Mouse (Mus musculus): ENCODE results near the gene Crybb3. TPM values are rescaled to one million over a fixed set of nuclear protein-coding genes. Genes with fewer than 3 reads are reported as not detected.

Crybb3 gene
- total RNA-seq, 2 experiments from 2014 or later: 1.4 to 1.6 TPM

DNA sequence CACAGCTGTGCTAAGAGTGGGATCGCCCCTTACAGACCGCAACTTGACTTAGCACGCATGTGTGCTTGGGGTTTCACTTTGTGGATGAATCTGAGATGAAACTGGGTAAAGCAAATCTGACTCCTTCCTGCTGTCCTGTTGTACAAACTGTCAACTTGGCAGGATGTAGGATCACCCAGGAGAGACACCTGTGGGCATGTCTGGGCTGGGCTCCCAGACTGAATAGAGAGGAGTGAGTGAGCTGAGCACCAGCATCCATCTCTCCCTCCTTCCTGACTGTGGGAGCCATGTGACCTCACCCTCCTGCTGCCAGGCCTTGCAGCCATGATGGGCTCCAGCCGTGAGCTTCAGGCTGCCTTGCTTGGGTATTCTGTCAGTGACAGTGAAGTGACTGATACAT, 24.1 kb upstream of the Crybb3 start:
- no peak for DNase-seq (ENCODE audit: low spot score in 2 of 2)

DNA sequence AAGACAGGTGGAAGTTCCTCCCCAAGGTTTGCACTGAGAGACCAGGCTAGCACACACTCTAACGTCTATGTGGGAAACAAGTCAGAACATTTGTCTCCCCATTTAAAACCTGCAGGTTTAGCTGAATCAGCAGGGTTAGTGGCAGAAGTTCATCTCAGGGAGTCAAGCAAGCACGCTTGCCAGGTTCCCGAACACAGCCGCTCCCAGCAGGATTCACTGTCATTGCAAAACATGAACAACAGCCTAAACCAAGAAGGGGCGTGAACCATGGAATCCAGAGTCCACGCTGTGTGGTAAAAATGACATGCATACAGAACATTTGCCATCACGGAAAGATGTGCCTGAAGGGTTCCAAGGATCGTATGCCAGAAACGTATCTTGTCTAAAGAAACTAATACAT, 23.7 kb upstream of the Crybb3 start:
- no peak for DNase-seq (ENCODE audit: low spot score in 2 of 2)

DNA sequence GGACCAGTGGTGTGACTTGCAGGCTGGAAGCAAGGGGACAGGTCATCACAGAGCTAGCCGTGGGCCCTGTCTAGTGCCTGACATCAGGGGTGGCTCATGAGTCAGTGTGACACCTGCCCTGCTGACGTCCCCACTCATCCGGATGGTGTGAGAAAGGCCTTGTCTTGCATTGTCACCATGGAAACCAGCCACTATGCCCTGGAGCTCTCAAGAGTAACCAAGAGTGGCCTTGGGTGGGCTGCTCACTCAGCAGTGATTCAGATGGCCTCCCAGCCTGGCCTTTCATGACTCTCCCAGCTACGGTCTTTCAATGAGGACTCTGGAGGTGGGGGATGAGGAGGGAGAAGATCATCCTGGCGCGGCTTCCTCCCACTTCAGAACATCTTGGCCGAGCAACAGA, 21.1 kb upstream of the Crybb3 start:
- no peak for DNase-seq (ENCODE audit: low spot score in 2 of 2)

DNA sequence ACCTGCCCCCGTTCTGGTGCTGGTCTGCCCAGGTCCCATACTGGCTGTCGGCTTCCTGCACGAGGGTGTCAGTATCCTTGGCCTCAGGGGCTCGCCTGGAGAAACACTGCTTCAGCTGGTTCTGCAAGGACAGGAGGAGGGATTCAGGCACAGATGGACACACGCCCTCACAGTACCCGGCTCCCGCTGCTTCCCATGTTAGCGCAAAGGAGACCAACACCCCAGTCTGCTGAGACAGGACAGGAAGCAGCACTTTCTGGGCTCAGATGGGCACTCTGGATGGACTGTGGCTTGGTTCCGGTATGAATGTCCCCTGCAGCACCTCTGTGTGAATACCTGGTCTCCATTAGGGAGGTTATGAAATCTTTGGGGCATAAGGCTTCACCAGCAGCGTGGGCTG, 20.1 kb upstream of the Crybb3 start:
- peak; percentile 46 to 53 for DNase-seq (ENCODE audit: low spot score in 2 of 2)

DNA sequence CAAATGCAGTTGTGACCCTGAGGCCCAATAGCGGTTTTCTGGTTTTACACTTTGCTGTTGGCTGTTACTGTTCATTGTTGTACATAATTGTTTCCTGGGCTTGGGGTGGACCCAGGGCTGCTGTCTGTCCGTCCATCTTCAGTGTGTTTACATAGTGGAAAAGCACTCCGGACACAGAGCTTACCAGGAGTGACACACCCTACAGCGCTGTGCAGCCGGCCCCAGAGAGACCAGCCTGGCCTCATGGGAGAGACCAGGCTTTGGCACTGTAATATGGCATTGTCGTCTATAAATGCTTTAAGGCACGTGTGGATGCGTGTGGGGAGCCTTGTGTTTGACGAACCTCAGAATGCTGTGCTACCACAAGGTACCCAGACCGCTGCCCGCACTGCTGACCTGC, 19.0 kb upstream of the Crybb3 start:
- DNase-seq (ENCODE audit: low spot score in 2 of 2): no peak

DNA sequence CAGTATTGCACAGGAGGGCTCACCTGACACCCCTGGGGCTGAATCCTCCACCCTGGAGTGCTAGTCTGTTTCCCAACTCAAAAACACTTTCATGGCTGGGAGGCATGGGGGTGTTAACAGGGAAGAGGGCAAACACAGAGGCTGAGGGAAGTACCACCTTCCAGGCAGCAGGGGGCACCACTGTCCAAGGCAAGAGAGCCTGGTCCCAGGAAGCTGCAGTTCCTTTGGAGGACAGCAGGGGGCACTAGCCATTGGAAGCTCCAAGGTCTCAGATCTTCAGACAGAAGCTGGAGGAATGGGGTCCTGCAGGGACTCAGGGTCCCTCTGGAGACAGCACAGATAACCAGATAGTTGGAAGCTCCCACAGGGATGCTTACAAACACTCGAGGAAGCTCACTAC, 18.2 kb upstream of the Crybb3 start:
- DNase-seq (ENCODE audit: low spot score in 2 of 2): peak; percentile 87 to 98

DNA sequence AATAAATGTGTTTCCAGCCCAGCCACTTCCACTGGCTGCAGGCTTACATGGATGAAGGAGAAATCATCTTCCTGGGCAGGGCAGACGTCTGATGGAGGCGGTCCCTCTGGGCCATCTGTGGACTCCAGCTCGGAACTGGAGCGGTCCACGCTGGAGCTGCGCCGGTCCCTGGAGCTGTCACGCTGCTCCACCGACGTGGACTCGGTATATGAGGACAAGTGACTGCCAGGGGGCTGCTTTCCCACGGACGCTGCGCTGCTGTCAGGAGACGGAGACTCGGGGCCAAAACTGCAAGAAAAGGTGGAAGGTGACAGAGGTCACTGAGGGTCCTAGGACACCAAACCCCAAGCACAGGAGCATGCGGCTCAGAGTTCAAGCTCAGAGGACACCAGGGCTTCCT, 16.2 kb upstream of the Crybb3 start:
- no peak for DNase-seq (ENCODE audit: low spot score in 2 of 2)

DNA sequence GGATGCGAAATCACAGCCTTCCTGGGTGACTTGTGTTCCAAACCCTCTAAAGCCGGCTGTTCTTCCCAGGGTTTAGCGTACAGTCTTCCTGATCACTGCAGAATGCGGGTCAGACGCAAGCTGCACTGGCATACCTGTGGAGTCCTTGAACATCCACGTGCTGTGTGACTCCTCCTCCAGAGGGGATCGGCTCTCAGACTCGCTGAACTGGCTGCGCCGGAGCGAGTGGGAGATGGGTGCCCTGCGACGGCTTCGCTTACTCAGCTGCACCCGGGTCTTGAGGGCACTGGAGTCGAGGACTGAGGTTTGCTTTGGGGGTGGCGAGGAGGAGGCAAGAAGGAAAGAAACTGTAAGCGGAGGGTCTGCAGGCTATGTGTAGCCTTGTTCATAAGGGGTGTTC, 14.1 kb upstream of the Crybb3 start:
- DNase-seq (ENCODE audit: low spot score in 2 of 2): no peak

DNA sequence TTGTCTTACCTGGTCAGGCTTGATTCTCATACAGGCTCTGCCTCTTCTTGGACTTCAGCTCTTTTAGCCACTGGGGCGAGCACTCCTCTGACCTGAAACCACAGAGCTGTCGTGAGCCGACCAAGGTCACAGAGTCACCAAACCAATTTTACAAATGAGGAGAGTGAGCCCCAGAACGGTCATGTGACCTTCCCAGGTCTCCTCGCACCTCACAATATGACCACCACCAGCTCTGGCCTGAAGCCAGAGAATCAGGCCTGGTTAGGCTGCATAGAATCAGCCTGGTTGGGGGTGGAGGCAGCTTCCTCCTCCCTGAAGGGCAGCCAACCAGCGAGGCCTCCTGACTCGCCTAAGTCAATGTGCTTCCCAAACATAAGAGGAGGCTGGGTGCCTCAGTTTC, 11.0 kb upstream of the Crybb3 start:
- DNase-seq (ENCODE audit: low spot score in 2 of 2): no peak

DNA sequence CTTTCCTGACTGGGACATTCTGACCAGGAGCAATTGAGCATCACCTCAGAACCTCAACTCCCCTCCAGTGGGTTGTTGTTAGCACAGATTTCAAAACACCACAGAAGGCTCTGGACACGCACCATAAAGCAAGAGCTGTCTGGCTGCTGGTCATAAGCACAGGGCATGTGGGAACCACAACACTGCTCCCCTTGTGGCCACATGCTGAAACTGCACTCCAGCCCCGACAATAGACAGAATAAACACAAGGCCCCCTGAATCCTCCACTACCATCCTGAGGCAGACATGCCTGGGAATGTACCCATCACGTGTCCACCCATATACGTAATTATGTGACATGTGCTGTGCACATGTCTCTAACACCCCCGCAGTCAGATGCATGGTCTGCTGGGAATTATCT, 9.8 kb upstream of the Crybb3 start:
- peak in 1 of 2 experiments; percentile 61 for DNase-seq (ENCODE audit: low spot score in 2 of 2)

DNA sequence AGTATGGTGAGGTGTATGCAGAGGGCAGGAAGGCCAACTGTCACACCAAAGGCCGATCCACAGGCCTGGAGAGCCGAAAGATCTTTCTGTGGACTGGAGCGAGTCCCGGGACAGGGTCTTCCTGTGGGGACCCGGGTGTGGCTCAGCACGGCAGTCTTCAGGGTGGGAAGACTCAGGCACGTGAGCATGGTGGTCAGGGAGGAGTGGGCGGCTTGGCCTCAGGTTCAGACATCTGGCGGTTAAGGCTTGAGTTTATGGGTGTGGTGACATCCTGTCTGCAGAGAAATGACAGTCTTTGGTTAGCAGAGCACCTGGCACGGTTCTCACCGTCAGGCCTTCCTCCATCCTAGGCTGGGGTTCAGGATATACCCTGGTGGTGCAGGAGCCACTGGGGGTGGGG, 9.4 kb upstream of the Crybb3 start:
- DNase-seq (ENCODE audit: low spot score in 2 of 2): no peak

DNA sequence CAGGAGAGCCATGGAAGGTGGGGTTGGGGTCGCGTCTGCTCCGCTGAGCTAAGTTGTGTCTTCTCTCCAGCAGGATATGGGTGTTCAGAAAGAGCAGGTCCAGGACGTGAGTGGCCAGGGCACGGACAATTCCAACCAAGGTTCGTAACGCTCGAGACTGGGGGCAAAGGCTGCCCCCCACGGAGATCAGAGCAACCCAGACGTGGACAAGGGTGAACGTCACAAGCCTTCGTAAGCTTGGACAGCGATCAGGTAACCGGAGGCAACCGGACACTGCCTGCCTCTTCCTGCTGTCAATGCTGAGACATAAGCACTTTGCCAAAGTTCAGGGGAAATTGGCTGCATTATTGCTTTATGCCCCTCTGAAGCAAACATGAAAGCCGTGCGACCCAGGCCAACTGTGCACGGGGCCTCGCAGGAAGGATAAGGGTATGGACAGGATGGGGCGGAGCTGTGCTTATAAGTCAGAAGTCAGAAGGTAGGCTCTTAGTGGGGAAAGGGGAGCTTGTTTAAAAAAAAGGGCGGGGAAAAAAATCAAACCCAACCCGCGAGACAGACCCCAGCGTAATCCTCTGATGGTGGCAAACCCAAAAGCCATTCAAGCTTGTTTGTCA, 8.8 kb upstream of the Crybb3 start:
- DNase-seq (ENCODE audit: low spot score in 2 of 2): no peak

DNA sequence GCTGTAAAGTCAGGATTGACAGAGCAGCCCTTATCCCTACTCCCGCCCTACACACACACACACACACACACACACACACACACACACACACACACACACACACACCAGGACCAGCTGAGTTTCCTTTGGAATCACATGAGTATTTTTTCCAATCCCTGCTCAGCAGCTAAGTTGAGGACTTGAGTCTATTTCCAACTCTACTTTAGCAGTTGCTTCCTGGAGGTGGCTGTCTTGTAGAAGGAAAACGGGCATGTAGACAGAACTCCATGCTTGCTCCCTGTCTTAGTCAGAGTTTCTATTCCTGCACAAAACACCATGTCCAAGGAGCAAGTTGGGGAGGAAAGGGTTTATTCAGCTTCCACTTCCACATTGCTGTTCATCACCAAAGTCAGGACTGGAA, 6.1 kb upstream of the Crybb3 start:
- no peak for DNase-seq (ENCODE audit: low spot score in 2 of 2)

DNA sequence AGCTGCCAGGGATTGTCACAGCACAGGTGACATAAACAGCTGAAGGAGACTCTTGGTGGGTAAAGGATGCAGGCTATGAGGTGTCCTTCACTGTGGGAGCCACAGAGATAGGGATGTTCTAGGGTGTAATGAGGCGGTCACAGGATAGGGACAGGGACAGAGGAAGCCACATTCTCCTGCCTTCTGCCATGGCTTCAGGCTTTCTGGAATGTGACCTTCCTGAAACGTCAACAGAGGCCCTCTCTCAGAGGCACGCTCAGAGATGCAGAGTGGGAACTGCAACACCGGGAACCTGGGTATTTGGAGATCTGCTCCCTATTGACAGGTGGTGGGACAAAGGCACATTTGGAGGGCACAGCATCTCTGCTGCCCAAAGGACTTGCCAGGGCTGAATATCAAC, 5.6 kb upstream of the Crybb3 start:
- DNase-seq (ENCODE audit: low spot score in 2 of 2): no peak

DNA sequence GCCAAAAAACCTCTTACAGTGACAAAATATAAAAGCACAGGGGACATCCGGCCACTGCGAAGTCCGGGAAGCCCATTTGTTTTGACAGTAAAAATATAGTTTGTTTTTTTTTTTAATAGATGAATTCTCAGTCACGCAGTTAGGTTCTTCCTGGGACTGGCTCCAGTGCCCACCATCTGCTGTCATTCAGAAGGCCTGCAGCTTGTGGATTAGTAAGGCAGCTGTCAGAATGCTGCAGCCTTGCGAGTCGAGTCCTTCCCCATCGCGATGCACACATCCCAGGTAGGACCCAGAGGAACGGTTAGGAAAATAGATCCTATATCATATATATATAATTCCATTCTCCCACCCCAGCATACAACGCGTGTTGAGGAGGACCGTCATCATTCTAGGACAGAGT, 5.1 kb upstream of the Crybb3 start:
- no peak for DNase-seq (ENCODE audit: low spot score in 2 of 2)

DNA sequence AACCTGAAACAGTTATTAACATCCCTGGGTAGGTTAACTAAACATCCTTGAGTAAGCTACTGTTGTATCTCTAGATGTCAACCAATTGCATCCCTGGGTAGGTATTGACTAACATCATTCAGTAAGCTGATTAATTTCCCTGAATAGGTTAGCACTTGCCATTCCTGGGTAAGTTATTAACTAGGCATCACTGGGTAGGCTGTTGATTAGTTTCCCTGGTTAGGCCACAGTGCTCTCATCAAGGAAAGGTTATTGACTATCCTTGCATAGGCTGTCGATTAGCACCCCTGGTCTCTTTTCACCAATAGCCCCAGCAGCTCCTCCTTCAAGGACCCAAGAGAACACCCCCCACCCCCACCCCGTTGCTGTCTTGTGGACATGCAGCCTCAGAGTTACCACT, 4.5 kb upstream of the Crybb3 start:
- DNase-seq (ENCODE audit: low spot score in 2 of 2): no peak

DNA sequence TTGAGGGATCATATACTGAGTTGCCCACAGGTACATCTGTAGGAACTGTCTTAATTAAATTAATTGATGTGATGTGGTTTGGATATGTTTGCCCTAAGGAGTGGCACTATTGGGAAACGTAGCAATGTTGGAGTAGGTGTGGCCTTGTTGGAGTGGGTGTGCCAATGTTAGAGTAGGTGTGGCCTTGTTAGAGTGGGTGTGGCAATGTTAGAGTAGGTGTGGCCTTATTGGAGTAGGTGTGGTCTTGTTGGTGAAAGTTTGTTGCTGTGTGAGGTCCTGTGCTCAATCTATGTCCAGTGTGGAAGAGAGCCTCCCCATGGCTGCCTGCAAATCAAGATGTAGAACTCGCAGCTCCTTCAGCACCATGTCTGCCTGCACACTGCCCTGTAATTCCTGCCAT, 2.9 kb upstream of the Crybb3 start:
- DNase-seq (ENCODE audit: low spot score in 2 of 2): no peak

DNA sequence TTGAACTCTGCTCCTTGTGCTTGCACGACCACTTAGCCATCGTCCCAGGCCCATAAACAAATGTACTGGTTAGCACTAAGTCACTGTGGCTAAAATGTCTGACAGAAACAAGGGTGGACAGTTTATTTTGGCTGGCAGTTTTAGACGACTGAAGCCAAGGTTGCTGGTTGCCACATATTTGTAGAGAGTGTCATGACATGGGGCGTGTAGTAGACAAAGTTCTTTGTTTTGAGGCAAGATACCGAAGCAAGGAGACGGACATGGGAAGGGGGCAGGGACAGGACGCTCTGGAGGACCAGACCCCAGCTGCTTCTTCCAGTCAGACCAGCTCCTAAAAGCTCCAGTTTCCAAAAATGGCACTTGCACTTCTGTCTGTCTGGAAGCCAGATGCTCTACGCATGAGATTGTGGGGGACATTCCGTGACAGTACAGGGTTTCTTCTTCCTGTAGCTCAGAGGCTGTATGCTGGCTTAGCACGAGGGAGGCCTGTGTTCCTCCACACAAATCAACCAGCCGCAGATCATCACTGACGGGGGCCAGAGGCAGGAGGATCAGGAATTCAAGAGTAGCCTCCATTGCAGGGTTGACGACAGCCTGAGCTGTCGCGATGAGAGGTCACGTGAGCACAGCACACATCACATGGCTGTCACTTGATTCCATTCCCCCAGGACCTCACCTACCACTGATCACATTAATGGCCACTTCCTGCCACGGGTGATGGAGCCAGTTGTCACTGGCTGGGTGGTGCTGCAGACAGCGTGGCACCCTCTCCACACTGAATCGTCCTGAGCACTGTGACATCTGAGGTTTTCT, 1.2 kb upstream of the Crybb3 start:
- DNase-seq (ENCODE audit: low spot score in 2 of 2): no peak

DNA sequence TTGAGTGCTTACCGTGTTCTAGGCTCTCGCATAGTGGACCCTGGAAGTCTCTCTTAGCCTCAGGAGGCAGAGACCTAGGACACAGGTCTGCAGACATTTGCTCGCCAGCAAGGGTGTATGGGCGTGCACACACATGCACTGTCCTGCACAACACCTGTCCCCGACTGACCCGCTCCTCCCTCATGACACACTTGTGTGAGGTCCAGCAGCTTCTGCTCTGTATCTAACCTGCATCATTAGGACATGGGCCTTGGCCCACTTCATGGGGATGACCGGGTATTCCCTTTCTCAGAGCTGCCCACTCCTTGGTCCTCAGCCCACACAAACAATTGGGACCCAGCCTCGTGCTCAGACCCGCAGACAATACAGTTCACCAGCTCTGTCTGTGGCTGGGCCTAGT, 364 bp downstream of the Crybb3 start:
- DNase-seq (ENCODE audit: low spot score in 2 of 2): no peak

DNA sequence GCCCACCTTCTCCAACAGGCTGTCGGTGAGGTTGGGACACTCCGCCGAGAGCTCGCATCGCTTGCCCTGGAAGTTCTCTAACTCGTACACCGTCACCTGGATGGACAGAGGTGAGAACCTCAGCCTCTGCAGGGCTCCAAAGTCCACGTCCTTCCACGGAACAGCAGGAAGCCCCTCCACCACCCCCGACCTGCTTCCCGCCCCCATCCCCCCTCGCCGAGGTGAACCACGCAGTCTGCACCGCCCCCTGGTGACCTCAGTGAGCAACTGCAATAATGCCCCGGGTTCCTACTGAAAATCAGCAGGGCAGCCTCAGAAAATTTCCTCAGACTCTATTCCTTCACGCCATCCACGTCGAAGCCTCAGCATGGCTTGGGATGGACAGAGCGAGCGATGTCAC, 1.6 kb downstream of the Crybb3 start:
- peak; percentile 50 to 60 for DNase-seq (ENCODE audit: low spot score in 2 of 2)

DNA sequence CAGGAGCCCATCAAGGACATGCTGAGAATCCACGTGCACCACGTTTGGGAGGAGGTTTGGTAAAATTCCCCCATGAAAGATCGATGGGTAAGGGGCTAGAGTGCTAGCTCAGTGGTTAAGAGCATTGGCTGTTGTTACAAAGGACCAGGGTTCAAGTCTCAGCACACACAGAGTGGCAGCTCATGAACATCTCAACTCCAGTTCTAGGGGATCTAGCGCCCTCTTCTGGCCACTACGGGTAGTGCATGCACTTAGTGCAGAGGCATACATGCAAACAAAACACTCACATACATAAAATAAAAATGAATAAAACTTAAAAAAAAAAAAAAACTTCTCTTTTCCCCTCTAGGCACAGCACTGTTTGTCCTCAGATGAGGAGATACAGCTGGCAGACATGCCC, 2.7 kb downstream of the Crybb3 start:
- DNase-seq (ENCODE audit: low spot score in 2 of 2): no peak

DNA sequence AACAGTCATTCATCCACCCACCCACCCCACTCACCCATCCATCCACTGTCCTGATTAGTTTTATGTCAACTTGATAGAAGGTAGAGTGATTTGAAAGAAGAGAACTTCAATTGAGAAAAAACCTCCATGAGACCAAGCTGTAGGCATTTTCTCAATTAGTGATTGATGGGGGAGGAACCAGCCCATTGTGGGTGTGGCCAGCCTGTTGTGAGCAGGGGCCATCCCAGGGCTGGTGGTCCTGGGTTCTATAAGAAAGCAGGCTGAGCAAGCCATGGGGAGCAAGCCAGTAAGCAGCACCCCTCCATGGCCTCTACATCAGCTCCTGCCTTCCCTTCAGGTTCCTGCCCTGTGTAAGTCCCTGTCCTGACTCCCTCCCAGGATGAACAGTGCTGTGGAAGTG, 11.4 kb downstream of the Crybb3 start, which contains the start of gene Crybb2:
Gene Crybb2 (minus strand): TSS at position 101 of the 400 bp plus-strand sequence.
- DNase-seq (ENCODE audit: low spot score in 2 of 2): no peak

DNA sequence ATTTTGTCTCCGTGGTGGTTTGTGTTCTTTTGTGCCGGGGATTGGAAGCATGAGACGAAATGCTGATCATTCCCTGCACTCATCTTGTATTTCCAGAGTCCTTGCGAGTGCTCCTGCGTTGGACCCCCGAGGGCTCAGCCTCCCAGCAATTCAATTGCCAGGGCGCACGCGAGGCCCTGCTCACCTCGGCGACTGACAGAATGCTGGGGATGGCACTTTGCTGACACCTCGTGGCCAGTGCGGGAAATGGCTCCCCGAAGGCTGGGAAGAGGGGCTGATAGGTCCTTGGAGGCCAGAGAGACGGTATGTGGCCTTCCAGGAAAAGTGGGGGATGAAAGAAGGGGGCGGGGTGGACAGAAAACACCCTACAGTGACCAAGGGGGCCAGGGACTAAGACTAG, 27.1 kb downstream of the Crybb3 start:
- peak; percentile 83 to 87 for DNase-seq (ENCODE audit: low spot score in 2 of 2)

Measured in left cerebral cortex, adult 18-20 months (tissue).